Mouse (Mus musculus) heart, postnatal 36 days (tissue): ENCODE data around the gene Scaf11. TPM values are rescaled to one million over a fixed set of nuclear protein-coding genes. Genes with fewer than 3 reads are reported as not detected.

ENCODE experiments used
- DNase-seq, 2 experiments: peaks; one replicate each; pipeline ENCODE4 v3.0.0; 2021 to 2022
- intact Hi-C: fragments of 180-260 bp; cut with DNase I; formaldehyde crosslinking; loops from one replicate; pipeline ENCODE4 v1.15.1; 2025
- microRNA-seq, 2 experiments: library from miRNA; unstranded; fragments of <30 nt; microRNA quantifications; one replicate each; pipeline ENCODE4 v1.2.0; 2021; ENCODE audit warnings: borderline number of aligned reads in 2 of 2
- total RNA-seq, 2 experiments: library from RNA; stranded (reverse); gene quantifications; 2 replicates each; pipeline ENCODE4 v1.2.3; 2021

The Scaf11 gene
- total RNA-seq, 2 experiments from 2014 or later, result 47.0 to 54.8 TPM

DNA sequence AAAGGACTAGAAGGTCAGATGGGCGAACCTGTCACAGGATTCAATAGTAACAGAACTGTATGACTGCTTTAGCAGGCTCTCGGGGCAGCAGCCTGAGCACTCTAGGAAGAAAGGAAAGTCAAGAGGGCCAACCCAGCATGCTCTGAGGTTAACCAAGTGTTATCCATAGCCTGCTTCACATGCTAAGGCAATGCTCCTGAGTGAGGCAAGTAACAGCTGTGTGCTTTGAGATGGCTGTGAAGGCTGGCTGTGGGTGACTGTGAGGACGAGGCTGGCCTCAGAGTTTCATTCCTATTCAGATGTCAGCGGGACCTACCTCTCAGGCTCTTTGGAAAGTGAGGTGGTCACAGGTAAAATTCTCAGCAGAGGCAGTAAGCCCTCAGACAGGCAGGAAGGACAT, 54.4 kb downstream of the Scaf11 start:
- no peak for DNase-seq
- intact Hi-C loops, result no loop called here

DNA sequence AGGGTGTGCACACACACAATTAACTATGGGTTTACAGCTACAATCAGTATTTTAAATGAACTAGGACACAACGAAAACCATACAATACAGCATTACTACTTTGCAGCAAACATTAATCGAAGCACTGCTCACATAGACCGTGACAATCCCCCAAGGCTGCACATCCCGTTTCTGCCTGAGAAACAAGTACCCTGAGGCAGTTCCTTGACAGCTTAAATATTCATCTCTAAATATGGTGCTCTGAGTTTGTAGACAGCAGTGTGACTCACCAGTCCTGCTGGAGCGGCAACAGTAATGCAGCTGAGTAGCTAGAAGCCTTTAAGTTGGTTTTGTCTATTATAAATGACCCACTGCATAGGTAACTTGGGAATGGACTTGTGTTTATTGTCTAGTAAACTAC, 55.1 kb downstream of the Scaf11 start:
- intact Hi-C loops, result no loop called here
- DNase-seq, result no peak

DNA sequence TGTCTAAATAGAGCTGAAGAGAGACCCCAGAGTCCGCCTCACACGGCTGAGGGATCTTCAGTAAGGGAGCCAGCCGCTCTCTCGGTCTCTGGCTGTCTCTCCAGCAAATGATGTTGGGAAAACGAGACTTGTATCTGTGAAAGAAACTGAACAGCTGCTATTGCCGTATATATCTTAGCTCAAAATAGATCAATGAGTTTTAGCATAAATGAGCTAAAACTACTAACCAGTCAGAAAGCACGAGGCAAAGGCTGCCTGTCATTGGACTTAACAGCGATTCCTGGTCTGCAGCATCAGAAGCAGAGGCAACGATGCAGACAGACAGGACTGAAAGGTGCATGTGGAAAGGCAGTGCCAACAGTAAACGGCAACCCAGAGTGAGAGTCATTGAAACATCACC, 62.3 kb downstream of the Scaf11 start:
- intact Hi-C loops, result loop anchor here (10.0 kb wide), 1 partner anchor 634 kb away; no protein-coding TSS in a partner anchor
- no peak for DNase-seq

DNA sequence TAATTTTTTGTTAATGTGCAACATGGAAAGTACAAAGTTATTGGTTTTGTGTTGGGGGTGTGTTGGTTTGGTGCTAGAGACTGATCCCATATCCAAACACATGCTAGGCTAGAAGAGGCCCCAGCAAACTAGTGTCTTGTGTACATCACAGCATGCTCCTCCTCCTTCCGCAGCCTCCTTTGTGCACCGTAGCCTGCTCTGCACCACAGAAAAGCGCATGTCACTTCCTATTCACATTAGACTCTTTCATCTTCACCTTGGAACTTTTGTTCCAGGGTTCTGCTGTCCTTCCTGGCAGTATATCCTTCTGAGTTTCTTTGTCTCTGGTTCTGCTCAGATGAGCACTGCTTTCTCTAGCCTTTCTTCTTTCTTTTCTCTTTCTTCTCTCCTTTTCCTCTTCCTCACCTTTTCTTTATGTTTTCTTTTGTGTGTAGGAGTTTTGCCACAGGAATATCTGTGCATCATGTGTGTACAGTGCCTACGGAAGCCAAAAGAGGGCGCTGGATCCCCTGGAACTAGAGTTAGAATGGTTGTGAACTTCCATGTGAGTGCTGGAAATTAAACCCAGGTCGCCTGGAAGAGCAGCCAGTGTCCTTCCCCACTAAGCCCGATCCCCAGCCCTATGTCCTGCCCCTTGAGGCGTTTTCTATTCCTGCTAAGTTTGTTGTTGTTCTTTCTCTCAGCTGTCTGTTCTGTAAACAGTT, 63.9 kb downstream of the Scaf11 start:
- intact Hi-C loops, result loop anchor here (10.0 kb wide), 1 partner anchor 632 kb away; no protein-coding TSS in a partner anchor
- no peak for DNase-seq

DNA sequence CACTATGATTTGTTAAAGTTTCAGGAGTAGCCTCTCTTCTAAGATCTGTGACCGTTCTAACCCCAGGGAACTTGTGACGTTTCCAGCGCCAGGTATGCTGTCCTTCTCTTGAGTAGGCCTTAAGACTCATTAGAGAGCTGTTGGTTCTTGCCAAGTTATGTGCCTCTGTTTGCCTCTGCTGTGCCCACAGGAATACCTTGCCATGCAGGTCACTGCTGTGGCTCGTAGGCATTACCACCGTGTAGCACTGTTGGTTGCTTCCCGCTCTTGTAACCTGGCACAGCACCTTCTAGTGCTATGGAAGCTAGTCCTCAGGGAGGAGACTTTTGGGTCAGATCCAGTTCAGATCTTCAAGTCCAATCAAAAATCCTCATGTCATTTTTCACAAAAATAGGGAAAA, 65.6 kb downstream of the Scaf11 start:
- no peak for DNase-seq
- intact Hi-C loops, result loop anchor here (10.0 kb wide), 1 partner anchor 630 kb away; no protein-coding TSS in a partner anchor

DNA sequence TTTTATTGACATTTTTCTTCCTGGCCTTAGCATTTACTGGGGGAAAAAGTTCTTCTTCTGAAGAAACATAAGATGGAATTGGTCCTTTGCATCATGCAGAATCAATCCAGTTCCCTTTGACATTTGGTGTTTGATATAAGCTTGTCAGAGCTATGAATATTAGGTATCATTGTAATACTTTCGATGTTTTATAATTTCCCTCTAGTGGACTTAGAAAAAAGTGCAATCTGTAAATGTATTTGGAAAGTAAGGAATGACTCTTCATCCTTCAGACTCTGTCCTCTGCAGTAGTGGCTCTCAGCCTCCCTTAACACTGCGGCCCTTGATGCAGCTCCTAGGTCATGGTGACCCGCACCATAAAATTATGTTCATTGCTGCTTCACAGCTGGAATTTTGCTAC, 67.8 kb downstream of the Scaf11 start:
- DNase-seq, result no peak
- intact Hi-C loops, result loop anchor here (10.0 kb wide), 1 partner anchor 628 kb away; no protein-coding TSS in a partner anchor

DNA sequence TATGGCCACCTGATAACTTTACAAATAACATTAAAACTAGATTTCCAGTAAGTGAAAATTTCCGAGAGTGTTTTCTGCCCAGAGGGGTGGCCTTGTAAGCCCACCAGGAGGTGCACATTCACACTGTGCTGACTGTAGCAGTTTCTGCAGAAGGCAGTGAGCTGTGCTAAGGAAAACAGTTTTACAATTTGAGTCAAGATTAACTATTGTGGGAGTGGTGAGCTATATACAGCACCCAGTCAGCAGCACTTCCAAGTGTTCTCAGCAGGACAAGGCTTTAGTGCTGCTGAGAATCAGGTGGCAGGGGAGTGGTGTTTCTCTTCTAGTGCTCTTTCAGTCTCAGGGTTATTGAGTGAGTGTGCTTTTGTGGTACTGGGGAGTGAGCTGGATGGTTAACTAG, 72.1 kb downstream of the Scaf11 start:
- no peak for DNase-seq
- intact Hi-C loops, result no loop called here

DNA sequence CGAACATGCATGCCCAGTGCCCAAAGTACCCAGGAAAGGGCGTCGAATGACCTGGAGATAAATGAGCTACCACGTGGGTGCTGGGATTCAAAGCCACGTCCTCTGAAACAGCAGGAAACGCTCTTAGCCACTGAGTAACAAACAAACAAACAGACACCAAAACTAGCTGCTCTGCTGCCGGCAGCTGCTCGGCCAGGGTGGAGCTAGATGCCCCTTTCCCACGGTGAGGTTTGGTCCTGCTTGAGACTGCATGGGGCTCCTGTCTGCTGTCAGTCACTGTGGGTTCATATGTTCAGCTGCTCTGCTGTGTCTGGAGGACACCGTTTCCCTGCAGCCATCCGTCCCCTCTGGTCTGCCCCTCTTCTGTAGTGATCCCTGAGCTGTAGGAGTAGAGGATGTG, 78.4 kb downstream of the Scaf11 start:
- intact Hi-C loops, result no loop called here
- no peak for DNase-seq

DNA sequence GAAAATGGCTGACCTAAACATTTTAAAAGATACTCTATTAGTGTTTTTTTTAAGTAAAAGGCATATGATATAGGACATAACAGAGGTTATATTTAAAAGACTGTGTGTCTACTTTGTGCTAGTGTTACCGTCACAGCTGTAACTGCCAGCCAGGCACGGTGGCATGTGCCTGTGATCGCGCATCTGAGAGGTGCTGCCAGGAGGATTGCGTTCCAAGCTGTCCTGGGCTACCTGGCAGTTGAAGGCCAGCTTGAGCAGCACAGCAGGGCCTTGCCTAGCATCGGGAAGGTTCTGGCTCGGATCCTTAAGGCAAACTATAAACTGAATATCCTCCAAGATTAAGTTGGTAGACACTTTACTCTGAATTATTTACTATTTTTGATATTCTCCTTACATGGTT, 82.9 kb downstream of the Scaf11 start:
- no peak for DNase-seq

DNA sequence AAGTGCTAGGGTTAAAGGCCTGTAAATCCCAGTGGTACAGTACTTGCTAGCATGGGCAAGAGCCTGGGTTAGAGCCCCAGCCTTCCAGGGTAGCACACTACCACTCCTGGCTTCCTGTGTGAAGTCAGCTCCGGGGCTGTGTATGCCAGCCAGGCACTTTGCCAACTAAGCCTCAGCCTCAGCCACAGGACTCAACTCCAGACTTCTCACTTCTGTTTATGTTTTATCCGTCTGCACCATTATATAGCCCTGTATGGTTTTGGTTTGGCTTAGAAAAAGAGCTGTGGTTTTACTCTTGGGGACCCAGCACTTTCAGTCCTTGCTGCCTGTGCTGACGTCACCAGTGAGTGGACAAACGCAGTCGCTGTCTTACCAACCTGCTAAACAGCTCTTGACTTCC, 83.4 kb downstream of the Scaf11 start:
- peak; percentile 30 to 34 for DNase-seq
- intact Hi-C loops, result no loop called here

More for the DNA sequence above, 82.9 kb downstream of the Scaf11 start:
- intact Hi-C loops, result no loop called here

DNA sequence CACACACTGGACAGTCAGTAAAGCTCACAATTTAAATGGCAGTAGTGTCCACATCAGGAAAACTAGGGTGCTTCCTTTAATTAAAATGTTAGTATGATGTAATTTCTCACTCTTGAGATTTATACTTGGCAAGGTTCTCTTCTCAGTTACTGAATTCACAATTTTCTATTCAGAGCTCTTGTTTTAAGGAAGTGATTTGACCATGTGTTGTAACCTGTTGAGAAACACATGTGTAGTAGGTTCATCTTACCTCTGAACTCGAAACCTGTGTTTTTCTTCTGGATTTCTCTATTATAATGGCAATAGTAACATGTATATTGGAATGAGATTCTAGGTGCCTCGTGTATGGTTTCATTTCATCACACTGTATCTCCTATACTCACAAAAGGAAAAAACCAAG, 84.4 kb downstream of the Scaf11 start:
- no peak for DNase-seq
- intact Hi-C loops, result no loop called here

DNA sequence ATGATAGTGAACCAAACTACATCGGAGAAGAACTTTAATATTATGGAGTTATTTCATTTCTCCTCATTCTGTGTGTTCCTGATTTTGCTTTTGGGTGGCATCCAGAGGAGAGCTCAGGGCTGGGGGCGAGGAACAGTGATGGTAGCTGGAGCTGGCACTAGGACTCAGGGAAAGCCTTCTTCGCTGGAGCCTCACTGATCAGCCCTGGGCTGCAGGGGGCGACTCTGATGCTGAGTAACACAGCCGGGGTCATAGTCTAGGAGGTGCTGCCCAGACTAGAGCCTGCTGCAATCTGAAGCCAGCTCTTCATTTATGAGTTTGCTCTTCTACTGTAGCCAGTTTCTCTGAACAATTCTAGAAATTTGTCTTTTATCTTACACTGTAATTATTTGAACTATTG, 87.5 kb downstream of the Scaf11 start:
- DNase-seq, result no peak
- intact Hi-C loops, result no loop called here

DNA sequence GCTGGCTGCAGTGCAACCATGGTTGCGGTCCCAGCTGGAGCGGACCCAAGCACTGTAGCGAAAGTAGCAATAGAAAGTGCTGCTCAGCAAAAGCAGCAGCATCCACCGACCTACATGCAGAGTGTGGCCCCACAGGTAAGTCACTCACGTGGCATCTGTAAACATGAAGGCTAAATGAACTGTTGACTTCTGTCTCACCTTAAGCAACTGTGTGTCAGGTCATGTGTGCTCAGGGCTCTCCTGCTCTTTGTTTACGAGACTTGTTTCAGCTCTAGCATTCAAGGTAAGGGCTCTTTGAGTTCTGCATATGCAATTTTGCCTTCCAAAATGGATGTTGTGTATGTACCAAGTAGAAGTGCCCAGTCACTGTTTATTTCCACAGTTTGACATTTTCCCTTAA, 88.0 kb downstream of the Scaf11 start:
- intact Hi-C loops, result no loop called here
- DNase-seq, result no peak

DNA sequence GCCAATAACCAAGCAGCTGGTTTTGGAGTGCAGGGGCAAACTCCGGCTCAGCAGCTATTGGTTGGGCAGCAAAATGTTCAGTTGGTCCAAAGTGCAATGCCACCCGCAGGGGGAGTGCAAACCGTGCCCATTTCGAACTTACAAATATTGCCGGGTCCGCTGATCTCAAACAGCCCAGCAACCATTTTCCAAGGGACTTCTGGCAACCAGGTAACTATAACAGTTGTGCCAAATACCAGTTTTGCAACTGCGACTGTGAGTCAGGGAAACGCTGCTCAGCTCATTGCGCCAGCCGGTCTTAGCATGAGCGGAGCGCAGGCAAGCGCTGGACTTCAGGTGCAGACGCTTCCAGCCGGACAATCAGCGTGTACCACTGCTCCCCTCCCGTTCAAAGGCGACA, 89.3 kb downstream of the Scaf11 start:
- DNase-seq, result no peak
- intact Hi-C loops, result no loop called here

DNA sequence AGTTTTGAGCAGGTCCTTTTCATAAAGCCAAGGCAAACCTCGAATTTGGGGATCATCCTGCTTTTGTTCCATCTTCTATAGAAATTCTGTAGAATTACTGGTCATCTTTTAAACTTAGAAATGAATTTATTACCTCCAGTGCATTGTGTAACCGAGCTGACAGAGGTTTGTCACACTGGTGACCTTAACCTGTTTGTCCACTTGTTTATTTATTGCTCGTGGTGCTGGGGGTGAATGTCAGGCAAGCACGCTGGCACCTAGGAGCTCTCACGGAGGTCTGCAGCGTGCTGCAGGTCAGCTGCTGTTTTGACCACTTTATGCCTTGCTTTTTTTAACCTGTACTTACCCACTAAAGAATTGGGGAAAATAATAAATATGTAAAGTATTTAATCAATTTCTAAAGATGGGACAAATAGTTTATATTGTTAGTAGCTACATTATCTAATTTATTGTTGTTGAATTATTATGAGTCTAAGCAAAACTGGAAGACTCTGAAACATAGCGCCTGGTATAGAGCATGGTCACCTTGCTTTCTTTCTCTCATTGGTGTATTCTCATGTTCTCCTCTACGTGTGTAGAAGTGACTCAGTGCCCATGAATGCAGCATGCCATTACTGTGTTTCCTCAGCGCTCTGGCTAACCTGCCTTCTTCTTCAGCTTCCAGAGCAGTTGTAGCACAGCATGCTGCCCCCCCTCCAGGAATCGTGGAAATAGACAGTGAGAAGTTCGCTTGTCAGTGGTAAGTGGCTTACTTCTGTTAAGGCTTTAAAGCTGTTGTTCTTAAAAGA, 94.3 kb downstream of the Scaf11 start:
- DNase-seq, result no peak
- intact Hi-C loops, result no loop called here

DNA sequence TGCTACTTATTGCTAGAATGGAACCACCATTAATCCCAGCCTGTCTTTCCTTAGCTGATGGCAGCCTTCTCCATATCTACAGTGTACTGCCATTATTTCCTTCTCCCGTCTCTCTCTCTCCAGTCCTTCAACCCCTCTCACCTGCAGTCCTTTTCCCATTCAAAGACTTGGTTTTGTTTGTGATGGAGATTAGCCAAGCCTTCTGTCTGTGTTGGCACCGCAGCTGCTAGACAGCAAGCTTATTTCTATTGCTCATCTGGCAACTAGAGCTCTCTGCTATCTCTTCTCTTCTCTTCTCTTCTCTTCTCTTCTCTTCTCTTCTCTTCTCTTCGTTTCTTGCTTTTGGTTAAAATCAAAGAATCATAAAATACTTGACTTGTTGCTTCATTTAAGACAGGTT, 95.3 kb downstream of the Scaf11 start:
- DNase-seq, result no peak
- intact Hi-C loops, result no loop called here

Small RNA genes lying within 50 kb of the gene (microRNA-seq; reads per million reads assigned to microRNA genes)
- 0 reads per million in 2 experiments for gene Gm25397

Other genes starting within 250 kb of the Scaf11 start
- 10 to 100 TPM; 23.8 to 25.7 TPM for gene Arid2, start 173.3 kb downstream of the Scaf11 start, total RNA-seq
- 10 to 100 TPM; 11.2 to 20.3 TPM for gene Slc38a1, start 182.1 kb upstream of the Scaf11 start, total RNA-seq
- 100 to 1,000 TPM; 173 to 251 TPM for gene Slc38a2, start 238.9 kb upstream of the Scaf11 start, total RNA-seq